Mouse (Mus musculus) Patski (cell line): ENCODE measurements around the gene Usp1. TPM values are rescaled to one million over a fixed set of nuclear protein-coding genes. Genes with fewer than 3 reads are reported as not detected.
"Not testable (repeated sequence)": the region's sequence is repeated elsewhere in the genome, so short reads cannot be mapped to it uniquely, and the experiment has no call there.

Experiments
- ATAC-seq: fragments of 100-300 bp; one replicate; pipeline ENCODE4 v1.8.0; 2021
- CTCF ChIA-PET: fragments of 350-600 bp; sonication (Branson Sonifier 250); formaldehyde crosslinking; loops from one replicate; lab custom pipeline; 2022; ENCODE audit warnings: inconsistent platforms; lab: Charles Lee
- POLR2A ChIA-PET: fragments of 350-600 bp; sonication (Branson Sonifier 250); formaldehyde crosslinking; loops from one replicate; lab custom pipeline; 2022; ENCODE audit warnings: antibody characterized with exemption, inconsistent platforms; lab: Charles Lee
- DNase-seq: peaks from one replicate; pipeline ENCODE4 v3.0.0-alpha.2; 2011; ENCODE audit warnings: low read depth, low spot score
- H3K27me3 ChIP-seq: fragments of 371-371 bp; one replicate; pipeline ENCODE4 v1.5.1; 2021
- CTCF ChIP-seq: fragments of 100-300 bp; IDR thresholded peaks from one replicate; pipeline ENCODE4 v1.5.1; 2021
- in situ Hi-C: fragments of 300-500 bp; cut with MboI; formaldehyde crosslinking; loops from 3 replicates; pipeline ENCODE4 v1.11.1; 2018; ENCODE audit warnings: low pct_unique_long_range_greater_than_20kb, mixed read lengths
- polyA plus RNA-seq: library from polyadenylated mRNA; unstranded; gene quantifications from one replicate; pipeline ENCODE4 v1.2.3, GENCODE M21; 2021

Gene Usp1
- polyA plus RNA-seq, 1 experiment from 2014 or later: 22.9 TPM

- ChIA-PET POLR2A (no interaction called here), CTCF (no interaction called here)
- no peak for ATAC-seq
- DNase-seq: no peak
- TF ChIP-seq CTCF: no peak
- in situ Hi-C loops: no loop called here
- no peaks in the 10 kb centered on the region for H3K27me3 ChIP-seq
Observed at GRCm38 (mm10) chr4:98978693-98979092, 55.1 kb downstream of the Usp1 start.

- ATAC-seq, CTCF ChIA-PET, in situ Hi-C loops, POLR2A ChIA-PET, H3K27me3 ChIP-seq, DNase-seq: not testable (repeated sequence)
Observed at GRCm38 (mm10) chr4:98979976-98980375, 56.4 kb downstream of the Usp1 start.

GRCm38 (mm10) chr4:98984701-98985100 is 61.1 kb downstream of the Usp1 start:
- ChIA-PET CTCF (no interaction called here), POLR2A (no interaction called here)
- ATAC-seq (no peak), DNase-seq (no peak)
- no peak for TF ChIP-seq CTCF
- no peaks in the 10 kb centered on the region for H3K27me3 ChIP-seq
- in situ Hi-C loops: no loop called here

Other genes starting within 250 kb of the Usp1 start
- not detected for gene L1td1, start 197.1 kb upstream of the Usp1 start, polyA plus RNA-seq
- not detected for gene Kank4, start 106.3 kb upstream of the Usp1 start, polyA plus RNA-seq
- not detected for gene I0C0044D17Rik, start 100.0 kb upstream of the Usp1 start, polyA plus RNA-seq
- gene Angptl3, start 107.1 kb downstream of the Usp1 start, polyA plus RNA-seq: not detected
- gene Dock7, start 197.1 kb downstream of the Usp1 start, polyA plus RNA-seq: 75.4 TPM